Mouse (Mus musculus) cerebellum, adult (tissue): ENCODE results near the gene Ifnar2.
"Not testable (repeated sequence)": the region's sequence is repeated elsewhere in the genome, so short reads cannot be mapped to it uniquely, and the experiment has no call there.

Experiments used
- ATAC-seq: cut with Nextera tagmentation; 2 replicates; pipeline ENCODE4 v1.9.2; 2017; ENCODE audit warnings: mild to moderate bottlenecking, moderate library complexity, mixed read lengths; ENCODE audit not compliant: insufficient number of reproducible peaks, low FRiP score, low TSS enrichment

Ifnar2 gene

DNA sequence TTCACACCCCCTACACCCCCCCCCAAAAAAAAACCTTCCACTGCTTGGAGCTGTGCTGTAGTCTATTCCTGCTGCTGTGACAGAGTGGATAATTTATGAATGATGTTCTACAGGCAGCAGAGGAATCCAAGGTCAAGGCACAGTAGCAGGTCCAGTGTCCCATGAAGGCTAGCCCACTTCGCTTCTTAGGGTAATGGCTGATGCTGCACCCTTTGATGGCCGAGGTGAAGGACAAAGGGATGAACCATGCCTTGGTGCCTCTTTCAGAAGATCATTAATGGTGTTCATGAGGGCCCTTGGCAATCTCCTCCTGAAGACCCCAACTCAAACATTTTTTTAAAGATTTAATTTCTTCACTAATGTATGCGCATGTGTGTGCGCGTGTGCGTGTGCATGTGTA lies 43.8 kb downstream of the Ifnar2 start:
- no peak for ATAC-seq

GRCm38 (mm10) chr16:91416938-91417337 lies 44.4 kb downstream of the Ifnar2 start:
- no peak for ATAC-seq

DNA sequence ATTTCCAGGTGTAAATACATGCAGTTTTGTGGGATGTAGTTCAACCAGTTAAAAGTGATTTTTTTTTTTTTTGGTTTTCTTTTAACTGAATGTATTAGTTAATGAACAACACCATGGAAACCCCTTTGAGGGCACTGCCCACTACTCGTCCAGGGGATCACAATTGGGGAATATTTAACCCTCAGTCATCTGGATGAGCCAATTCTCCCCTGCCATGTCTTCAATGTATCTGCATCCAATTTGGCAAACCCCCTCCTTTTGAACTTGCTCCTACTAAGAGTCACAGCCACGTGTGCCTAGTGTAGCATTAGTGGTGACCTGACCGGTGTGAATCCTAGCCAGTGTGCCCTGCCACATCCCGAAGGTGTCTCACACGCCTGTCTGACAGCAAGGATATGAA lies 45.9 kb downstream of the Ifnar2 start:
- ATAC-seq = no peak

DNA sequence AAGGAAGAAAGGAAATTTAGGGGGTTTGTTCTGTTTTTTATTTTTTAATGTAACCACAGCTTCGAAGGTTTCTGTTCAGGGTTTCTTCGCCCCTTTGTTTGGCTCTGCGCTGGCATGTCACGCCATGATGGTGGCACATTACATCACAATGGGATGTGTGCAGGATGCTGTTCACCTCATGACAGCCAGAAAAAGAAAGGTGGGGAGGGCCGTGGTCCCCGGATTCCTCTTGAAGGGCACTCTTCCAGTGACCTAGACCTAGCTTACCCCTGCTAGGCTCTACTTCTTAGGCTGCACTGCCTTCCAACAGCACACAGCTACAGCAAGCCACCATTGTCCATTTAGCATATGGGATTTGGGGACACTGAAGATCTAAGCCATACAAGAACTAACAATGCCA lies 53.2 kb downstream of the Ifnar2 start:
- ATAC-seq = no peak

GRCm38 (mm10) chr16:91426586-91426985 lies 54.0 kb downstream of the Ifnar2 start:
- no peak for ATAC-seq

DNA sequence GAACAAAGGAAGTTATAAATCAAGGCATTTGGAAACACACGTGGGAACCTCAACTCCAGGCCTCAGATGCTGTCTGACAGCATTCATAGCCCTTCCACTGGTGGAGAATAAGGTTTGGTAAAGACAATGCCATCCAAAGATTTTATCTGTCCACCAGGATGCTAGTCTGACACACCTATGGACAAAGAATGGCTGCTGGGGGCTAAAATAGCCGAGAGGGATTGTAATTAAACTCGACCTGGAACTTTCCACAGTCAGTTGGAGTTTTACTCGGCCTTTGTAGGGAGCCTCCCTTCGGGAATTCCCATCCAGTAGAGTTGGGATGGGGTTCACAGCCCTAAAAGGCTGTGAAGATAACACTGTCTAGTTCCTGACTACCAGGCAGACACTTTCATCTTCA lies 54.9 kb downstream of the Ifnar2 start:
- no peak for ATAC-seq

DNA sequence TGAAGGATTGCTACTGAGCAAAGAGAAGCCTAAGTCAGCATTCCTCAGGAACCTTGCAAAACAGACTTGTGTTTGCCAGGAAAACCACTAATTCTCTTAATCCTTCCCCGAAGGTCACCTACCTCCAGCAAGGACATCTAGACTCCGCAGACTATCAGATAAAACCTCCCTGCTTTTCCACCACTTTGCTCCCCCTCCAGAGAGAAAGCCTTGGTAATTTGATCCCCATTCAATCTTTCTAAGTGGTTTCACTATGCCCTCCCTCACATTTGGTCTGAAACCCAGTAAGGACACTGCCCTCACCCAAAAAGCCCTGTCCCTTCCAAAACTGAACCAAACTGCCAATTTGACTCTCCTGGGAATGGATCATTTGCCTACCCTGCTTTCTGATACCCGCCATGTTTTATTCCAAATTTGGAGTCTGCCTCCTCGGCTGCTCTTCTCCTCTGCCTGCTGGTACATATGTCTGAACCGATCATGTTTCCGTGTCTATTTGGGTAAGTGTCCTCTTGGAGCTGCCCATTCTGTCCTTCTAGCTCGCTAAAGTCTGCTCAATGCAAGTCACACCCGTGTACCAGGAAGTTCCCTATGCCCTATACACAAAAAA lies 55.8 kb downstream of the Ifnar2 start:
- ATAC-seq = no peak

DNA sequence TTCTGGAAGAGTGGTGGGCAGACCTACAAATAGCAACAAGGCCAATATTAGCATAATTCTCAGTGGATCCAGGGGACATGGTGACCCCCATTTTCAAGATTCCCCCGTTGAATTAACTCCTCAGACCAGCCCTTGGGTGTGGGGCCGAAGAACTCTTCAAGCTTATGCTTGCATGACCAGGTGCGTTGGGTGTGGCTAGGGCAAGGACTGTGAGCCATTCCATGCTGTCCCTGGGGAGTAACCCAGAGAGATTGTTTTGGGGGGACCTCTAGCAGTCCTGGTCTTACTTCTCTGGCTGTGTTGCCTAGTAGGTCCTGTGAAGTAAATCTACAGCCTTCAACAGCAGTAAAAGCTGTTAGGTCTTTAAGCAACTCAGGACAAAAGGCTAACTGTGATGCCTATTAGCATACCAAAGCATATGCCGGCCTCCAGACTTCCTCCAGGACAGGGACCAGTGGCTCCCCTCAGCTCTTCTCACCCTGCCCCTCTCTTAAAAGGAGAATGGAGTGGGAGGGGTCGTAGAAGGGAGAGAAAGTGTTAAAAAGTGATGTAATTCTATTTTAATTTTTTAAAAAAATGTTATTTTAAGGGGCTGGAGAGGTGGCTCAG lies 60.2 kb downstream of the Ifnar2 start:
- no peak for ATAC-seq

DNA sequence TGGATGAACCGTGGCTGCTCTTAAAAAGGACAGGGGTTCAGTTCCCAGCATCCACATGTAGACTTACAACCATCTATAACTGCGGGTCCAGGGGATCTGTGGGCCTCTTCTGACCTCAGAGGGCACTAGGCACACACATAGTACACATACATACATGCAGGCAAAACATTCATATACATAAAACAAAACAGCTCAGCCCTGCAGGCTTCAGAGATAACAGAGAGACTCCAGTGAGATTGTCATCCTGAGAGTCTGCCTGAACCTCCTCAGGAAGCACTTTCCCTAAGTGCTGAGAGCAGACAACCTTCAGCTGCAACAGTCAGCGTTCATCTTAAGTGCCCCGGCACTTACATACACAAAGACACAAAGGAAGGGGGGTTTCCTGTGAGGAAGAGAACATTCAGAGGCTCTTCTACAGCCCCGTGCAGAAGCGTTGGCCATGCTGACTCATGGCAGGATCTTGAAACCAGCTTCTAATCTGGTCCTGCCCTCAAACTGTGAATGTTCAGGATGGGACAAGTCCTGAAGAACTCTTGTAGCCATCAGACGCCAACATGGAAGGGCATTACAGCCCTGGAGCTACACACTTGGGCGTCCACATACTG lies 60.8 kb downstream of the Ifnar2 start:
- ATAC-seq = no peak

- no peak for ATAC-seq
Measured at GRCm38 (mm10) chr16:91434119-91434518, 61.5 kb downstream of the Ifnar2 start.

DNA sequence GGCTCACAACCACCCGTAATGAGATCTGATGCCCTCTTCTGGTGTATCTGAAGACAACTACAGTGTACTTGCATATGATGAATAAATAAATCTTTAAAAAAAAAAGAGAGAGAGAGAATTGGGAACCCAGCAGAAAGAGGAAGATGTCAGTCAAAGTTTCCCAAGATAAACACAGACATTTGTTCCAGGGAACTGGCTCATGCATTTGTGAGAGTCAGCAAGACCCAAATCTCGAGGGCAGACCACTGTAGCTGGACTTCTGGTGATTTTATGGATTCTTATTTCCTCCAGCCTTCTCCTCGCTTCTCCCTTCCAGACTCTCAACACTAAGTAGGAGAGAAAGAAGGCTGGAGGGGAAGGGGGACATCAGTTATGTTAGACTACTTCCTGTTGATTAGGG lies 65.5 kb downstream of the Ifnar2 start:
- no peak for ATAC-seq

- ATAC-seq = not testable (repeated sequence)
Measured at GRCm38 (mm10) chr16:91438599-91438998, 66.0 kb downstream of the Ifnar2 start.

DNA sequence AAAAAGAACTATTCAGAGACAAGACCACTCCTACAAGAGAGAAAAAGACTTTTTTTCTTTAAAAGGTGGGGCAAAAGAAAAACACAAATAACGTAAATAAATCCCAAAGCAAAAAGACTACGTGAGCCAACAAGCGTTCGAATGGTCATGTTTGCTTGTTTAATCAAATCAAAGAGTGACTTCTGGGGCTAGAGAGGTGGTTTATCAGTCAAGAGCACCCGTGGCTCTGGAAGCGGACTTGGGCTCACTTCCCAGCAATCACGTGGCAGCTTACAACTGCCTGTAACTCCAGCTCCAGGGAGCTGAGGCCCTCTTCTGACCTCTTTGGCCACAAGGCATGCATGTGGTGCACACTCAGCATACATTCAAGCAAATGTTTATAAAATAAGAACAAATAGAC lies 68.8 kb downstream of the Ifnar2 start:
- no peak for ATAC-seq

GRCm38 (mm10) chr16:91441811-91442240 lies 69.2 kb downstream of the Ifnar2 start:
- no peak for ATAC-seq

GRCm38 (mm10) chr16:91442446-91442845 lies 69.9 kb downstream of the Ifnar2 start:
- ATAC-seq = no peak

GRCm38 (mm10) chr16:91443211-91443611 lies 70.6 kb downstream of the Ifnar2 start:
- no peak for ATAC-seq

DNA sequence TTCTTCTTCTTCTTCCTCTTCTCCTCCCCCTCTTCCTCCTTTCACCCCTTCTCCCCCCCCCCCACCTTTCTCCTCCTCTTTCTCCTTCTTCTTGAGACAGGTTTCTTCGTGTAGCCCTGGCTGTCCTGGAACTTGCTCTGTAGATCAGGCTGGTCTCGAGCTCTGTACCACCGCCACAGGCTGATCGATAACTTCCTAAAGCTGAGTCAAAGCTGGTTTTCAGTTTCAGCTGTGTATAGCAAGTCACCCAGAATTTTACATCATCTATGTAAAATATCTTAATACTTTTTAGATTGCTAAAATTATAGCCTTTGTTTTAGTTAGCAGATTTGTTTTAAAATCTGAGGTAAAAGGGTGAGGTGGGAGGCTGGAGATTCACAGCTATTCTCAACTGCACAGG lies 72.3 kb downstream of the Ifnar2 start:
- ATAC-seq = no peak

DNA sequence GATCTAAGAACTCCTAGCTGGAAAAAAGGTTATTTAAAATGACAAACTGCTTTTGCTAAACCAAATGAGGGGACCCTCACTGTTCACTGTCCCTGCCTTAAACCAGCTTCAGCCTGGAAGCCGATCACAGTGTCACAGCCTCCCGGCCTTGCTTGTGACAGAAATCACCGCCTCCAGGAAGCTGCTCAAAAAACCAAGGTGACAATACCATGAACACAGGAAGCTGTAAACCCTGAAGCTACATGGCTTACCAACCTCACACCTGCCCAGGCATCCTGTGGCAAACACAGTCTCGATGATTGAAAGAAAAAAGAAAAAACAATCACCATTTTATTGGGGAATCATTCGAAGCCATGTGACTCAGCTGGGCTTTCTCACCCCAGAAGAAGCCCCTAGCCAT lies 73.0 kb downstream of the Ifnar2 start:
- no peak for ATAC-seq

- ATAC-seq = no peak
Measured at GRCm38 (mm10) chr16:91446778-91447511, 74.4 kb downstream of the Ifnar2 start.

DNA sequence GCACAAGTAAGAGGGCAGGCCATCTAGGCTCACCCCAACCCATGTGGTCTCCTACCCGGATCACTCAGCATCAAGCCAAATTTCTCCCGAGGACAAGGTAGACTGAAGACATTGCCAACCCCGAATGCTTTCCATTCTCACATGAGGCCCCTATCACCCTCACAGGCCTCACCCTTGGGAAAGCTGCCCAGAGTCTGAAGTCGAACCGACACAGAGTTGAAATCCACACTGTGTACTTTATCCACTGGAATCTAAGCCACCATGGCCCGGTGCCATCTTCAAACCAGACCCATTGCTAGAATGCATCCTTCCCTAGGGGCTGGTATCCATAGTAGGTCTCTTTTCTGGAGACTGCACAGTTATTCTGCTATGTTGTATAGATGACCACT lies 74.9 kb downstream of the Ifnar2 start:
- no peak for ATAC-seq

DNA sequence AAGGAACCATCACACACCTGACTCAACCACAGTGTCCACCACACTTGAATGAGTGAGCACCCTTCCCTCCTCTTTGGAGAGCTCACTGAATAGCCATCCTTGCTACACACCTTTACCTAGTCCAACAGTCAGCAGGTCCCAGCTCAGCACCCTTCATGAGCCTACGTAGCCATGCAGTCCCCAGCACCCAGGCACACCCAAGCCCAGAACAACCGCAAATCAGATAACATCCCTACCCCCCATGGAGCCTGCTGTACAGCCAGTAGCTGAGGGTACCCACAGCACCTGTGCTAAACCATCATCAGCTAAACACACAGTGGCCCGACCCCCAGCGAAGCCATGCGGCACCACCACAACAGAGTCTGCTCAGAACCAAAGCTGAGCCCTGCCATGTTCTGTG lies 75.5 kb downstream of the Ifnar2 start:
- ATAC-seq = no peak
